Mouse (Mus musculus): ENCODE data around the gene Ppp1r13l. TPM values are rescaled to one million over a fixed set of nuclear protein-coding genes. Genes with fewer than 3 reads are reported as not detected.

The Ppp1r13l gene
- 5.0 and 5.4 TPM in 2 replicates for polyA plus RNA-seq (2012; rRNA removed)

- H3K4me3 ChIP-seq (ENCODE audit: insufficient read depth, low read length): peak within 1 kb of the TSS; percentile 47
- H3K27ac ChIP-seq (ENCODE audit: insufficient read depth, low read length): no peak within 1 kb of the TSS
- no peaks in the 10 kb centered on the region for H3K4me1 ChIP-seq (ENCODE audit: control insufficient read depth, insufficient read depth, low read length)
- no peak for TF ChIP-seq CTCF (IDR thresholded peaks at IDR 0.05; ENCODE audit: extremely low read depth, insufficient read depth, low read length)
- TF ChIP-seq POLR2A (IDR thresholded peaks at IDR 0.05; ENCODE audit: extremely low read depth, insufficient read depth, low read length): peak; percentile 85
Observed at GRCm38 (mm10) chr7:19359299-19359891, at the start of gene Ppp1r13l, which contains the start of gene Cd3eap. TSS of gene Ppp1r13l (plus strand) at chr7:19359749. TSS of gene Cd3eap (minus strand) at chr7:19359483.

DNA sequence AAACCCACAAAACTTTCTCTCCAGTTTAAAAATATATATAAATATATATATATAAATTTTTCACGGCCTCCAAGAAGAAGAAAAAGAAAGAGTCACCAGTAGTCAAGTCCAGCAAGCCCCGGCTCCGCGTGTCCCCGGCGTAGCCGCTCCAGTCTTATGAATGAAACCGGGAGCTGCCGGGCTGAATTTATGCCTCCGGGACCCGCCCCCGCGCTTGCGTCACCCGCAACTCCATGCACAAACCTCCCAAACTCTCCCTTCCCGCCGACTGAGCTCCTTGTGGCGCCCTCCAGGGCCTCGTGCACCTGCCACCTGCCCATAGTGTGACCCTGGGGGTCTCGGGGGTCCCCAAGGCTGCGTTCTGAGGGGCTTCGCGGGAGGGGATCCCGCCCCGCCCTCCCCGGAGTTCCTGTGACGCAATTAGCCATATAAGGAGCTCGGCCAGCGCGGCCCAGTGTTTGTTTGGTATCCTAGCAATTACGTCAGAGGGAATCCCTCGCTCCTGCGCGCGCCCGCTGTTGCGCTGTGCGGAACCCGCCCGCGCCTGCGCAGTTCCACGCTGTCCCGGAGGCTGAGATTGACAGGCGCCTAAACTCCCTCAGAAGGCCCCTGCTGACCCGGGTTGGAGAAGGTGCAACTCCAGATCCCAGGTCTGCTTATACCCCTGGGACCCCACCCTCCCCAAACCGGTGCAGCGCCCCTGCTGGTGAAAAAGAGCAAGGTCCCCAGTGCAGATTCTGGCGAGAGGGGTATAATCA, 49.5 kb upstream of the Ppp1r13l start, which contains the start of gene Fosb:
Gene Fosb (minus strand): TSS at position 168 of the 758 bp plus-strand sequence.
- H3K27ac ChIP-seq (ENCODE audit: insufficient read depth, low read length): peak within 1 kb of the TSS; percentile 87
- no peaks in the 10 kb centered on the region for H3K4me1 ChIP-seq (ENCODE audit: control insufficient read depth, insufficient read depth, low read length)
- TF ChIP-seq CTCF (IDR thresholded peaks at IDR 0.05; ENCODE audit: extremely low read depth, insufficient read depth, low read length): 0 out of 2 replicates have a peak, but pooled peaks have one; percentile 2
- TF ChIP-seq POLR2A (IDR thresholded peaks at IDR 0.05; ENCODE audit: extremely low read depth, insufficient read depth, low read length): peak; percentile 70; the same call in 1 of the 2 replicates
- peak within 1 kb of the TSS; percentile 47 for H3K4me3 ChIP-seq (ENCODE audit: insufficient read depth, low read length)

DNA sequence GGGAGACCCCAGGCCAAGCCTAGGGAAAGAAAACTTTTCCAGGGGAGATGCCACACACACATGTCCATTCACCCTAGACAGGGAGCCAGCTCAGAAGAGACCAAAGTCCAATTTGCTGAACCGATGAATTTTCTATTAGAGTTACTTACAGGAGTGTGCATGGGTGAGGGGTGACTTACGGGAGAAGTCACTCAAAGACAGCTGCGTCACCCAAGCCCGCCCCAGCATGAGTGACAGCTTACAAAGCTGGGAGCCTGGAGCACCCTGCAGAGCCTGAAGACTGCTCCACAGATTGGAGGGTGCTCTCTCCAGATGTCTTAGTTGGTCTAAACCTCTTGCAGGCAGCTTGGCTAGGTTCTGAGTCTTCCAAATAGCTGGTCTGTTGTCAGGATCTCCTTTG, 47.6 kb upstream of the Ppp1r13l start:
- no peak overlapping the region for H3K4me3 ChIP-seq (ENCODE audit: insufficient read depth, low read length)
- H3K27ac ChIP-seq (ENCODE audit: insufficient read depth, low read length): no peak overlapping the region
- TF ChIP-seq CTCF (IDR thresholded peaks at IDR 0.05; ENCODE audit: extremely low read depth, insufficient read depth, low read length) (no peak), POLR2A (IDR thresholded peaks at IDR 0.05; ENCODE audit: extremely low read depth, insufficient read depth, low read length) (no peak)
- no peaks in the 10 kb centered on the region for H3K4me1 ChIP-seq (ENCODE audit: control insufficient read depth, insufficient read depth, low read length)

GRCm38 (mm10) chr7:19314033-19314432, 45.5 kb upstream of the Ppp1r13l start:
- TF ChIP-seq CTCF (IDR thresholded peaks at IDR 0.05; ENCODE audit: extremely low read depth, insufficient read depth, low read length): no peak
- TF ChIP-seq POLR2A (IDR thresholded peaks at IDR 0.05; ENCODE audit: extremely low read depth, insufficient read depth, low read length): no peak
- H3K4me3 ChIP-seq (ENCODE audit: insufficient read depth, low read length): no peak overlapping the region
- no peaks in the 10 kb centered on the region for H3K4me1 ChIP-seq (ENCODE audit: control insufficient read depth, insufficient read depth, low read length)
- no peak overlapping the region for H3K27ac ChIP-seq (ENCODE audit: insufficient read depth, low read length)

DNA sequence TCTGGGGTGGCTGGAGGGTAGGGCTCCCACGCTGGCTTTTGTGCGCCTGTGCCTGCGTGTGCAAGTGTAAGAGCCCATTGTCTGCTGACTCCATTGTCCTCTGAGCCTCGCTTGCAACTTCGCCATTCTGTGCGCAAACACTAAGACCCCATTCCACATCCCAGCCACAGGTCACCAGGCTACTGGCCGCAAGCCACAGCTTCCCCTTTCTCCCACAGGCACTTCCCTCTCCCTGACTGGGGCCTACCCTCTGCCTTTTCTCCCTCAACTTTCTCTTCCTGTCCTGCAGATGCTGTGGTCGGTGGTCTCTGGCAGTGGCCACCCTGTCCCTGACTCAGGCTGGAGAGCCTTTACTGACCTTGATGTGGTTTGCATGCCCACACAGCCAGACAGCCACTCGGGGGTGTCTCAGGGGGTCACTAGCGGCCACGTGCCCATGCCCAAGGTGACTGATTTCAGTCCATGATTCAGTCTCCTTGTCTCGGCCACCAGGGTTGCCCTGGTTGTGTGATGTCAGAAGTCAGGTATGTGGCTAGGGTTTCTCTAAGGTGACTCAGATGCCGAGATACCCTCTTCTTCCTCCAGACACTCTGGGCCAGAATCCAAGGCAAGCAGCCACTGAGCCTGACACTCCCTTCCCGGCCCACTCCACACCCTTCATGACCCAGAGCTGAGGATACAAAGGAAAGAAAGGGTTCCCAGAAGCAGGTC, 42.9 kb upstream of the Ppp1r13l start:
- Histone ChIP-seq H3K4me1 (ENCODE audit: control insufficient read depth, insufficient read depth, low read length) (peaks cover 2% of the 10 kb centered on the region; the same call in 1 of the 2 replicates), H3K27ac (ENCODE audit: insufficient read depth, low read length) (no peak overlapping the region), H3K4me3 (ENCODE audit: insufficient read depth, low read length) (no peak overlapping the region)
- no peak for TF ChIP-seq CTCF (IDR thresholded peaks at IDR 0.05; ENCODE audit: extremely low read depth, insufficient read depth, low read length)
- no peak for TF ChIP-seq POLR2A (IDR thresholded peaks at IDR 0.05; ENCODE audit: extremely low read depth, insufficient read depth, low read length)

- Histone ChIP-seq H3K4me1 (ENCODE audit: control insufficient read depth, insufficient read depth, low read length) (peaks cover 2% of the 10 kb centered on the region; the same call in 1 of the 2 replicates), H3K4me3 (ENCODE audit: insufficient read depth, low read length) (no peak overlapping the region), H3K27ac (ENCODE audit: insufficient read depth, low read length) (no peak overlapping the region)
- TF ChIP-seq POLR2A (IDR thresholded peaks at IDR 0.05; ENCODE audit: extremely low read depth, insufficient read depth, low read length): no peak
- TF ChIP-seq CTCF (IDR thresholded peaks at IDR 0.05; ENCODE audit: extremely low read depth, insufficient read depth, low read length): no peak
Observed at GRCm38 (mm10) chr7:19318201-19318600, 41.3 kb upstream of the Ppp1r13l start.

- H3K4me3 ChIP-seq (ENCODE audit: insufficient read depth, low read length): no peak overlapping the region
- TF ChIP-seq POLR2A (IDR thresholded peaks at IDR 0.05; ENCODE audit: extremely low read depth, insufficient read depth, low read length) (no peak), CTCF (IDR thresholded peaks at IDR 0.05; ENCODE audit: extremely low read depth, insufficient read depth, low read length) (no peak)
- peaks cover 2% of the 10 kb centered on the region; the same call in 1 of the 2 replicates for H3K4me1 ChIP-seq (ENCODE audit: control insufficient read depth, insufficient read depth, low read length)
- H3K27ac ChIP-seq (ENCODE audit: insufficient read depth, low read length): no peak overlapping the region
Observed at GRCm38 (mm10) chr7:19318676-19319075, 40.9 kb upstream of the Ppp1r13l start.

DNA sequence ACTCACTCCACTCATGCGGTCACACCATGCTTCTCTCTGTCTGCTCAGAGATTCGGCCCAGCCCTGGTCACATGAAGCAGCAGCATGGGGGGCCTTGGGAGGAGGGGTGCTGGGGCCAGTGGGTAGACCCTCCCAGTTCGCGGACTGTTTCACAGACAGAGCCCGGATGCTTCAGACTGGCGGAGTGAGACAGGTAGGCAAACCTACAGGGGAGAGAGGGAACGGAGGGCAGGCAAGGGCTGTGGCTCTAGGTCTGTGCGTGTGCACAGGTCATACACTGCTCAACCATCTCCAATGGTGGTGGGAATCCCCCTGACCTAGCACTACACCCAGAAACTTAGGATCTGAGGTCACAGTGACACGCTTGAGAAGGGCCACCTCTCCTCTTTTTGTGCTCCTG, 40.1 kb upstream of the Ppp1r13l start:
- Histone ChIP-seq H3K27ac (ENCODE audit: insufficient read depth, low read length) (peak overlapping the region; percentile 65), H3K4me3 (ENCODE audit: insufficient read depth, low read length) (peak overlapping the region; percentile 63), H3K4me1 (ENCODE audit: control insufficient read depth, insufficient read depth, low read length) (peaks cover 2% of the 10 kb centered on the region; the same call in 1 of the 2 replicates)
- no peak for TF ChIP-seq CTCF (IDR thresholded peaks at IDR 0.05; ENCODE audit: extremely low read depth, insufficient read depth, low read length)
- TF ChIP-seq POLR2A (IDR thresholded peaks at IDR 0.05; ENCODE audit: extremely low read depth, insufficient read depth, low read length): no peak

DNA sequence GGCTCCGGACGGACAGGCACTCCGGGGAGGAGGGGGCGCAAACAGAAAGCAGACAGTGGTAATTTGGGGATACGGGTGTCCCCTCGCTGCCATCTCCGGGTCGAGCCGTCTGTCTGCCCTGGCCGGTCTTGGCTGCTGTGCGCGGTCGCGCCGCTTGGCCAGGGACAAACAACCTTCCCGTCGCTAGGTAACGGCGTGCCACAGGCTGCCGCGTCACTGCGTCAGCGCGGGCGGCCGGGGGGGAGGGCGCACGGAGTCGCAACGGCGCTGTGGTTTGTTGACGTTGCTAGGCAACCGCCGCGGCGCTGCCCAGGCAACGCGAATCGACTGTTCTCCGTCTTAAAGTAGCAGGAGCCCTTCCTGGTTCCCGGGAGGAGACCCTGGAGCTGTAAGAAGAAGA, 39.6 kb upstream of the Ppp1r13l start:
- TF ChIP-seq POLR2A (IDR thresholded peaks at IDR 0.05; ENCODE audit: extremely low read depth, insufficient read depth, low read length) (peak; percentile 81), CTCF (IDR thresholded peaks at IDR 0.05; ENCODE audit: extremely low read depth, insufficient read depth, low read length) (no peak)
- H3K4me1 ChIP-seq (ENCODE audit: control insufficient read depth, insufficient read depth, low read length): peaks cover 2% of the 10 kb centered on the region; the same call in 1 of the 2 replicates
- peak overlapping the region; percentile 65 for H3K27ac ChIP-seq (ENCODE audit: insufficient read depth, low read length)
- H3K4me3 ChIP-seq (ENCODE audit: insufficient read depth, low read length): peak overlapping the region; percentile 63

All from cortical plate, adult 2 months (tissue).